Mouse (Mus musculus): Measurements from ENCODE around the gene Trpm3.

GRCm38 (mm10) chr19:22754071-22754470 lies 615.2 kb downstream of the Trpm3 start:
- TF ChIP-seq USF1 (IDR thresholded peaks at IDR 0.05; ENCODE audit: low read depth) (no peak), CTCF (IDR thresholded peaks at IDR 0.05; ENCODE audit: control insufficient read depth, insufficient read depth, insufficient read length) (no peak)
